Mouse (Mus musculus) liver, embryonic 14.5 days (tissue): ENCODE data around the gene Sh2d1a. TPM values are rescaled to one million over a fixed set of nuclear protein-coding genes. Genes with fewer than 3 reads are reported as not detected.

Source experiments
- ATAC-seq: fragments of 200-750 bp; cut with Nextera tagmentation; 2 replicates; pipeline ENCODE4 v1.8.0; 2017; ENCODE audit warnings: moderate number of reproducible peaks, mild to moderate bottlenecking, moderate library complexity; ENCODE audit not compliant: insufficient read depth
- DNase-seq, 3 experiments: peaks; one replicate each; pipeline ENCODE4 v3.0.0-alpha.2; 2012 to 2013; ENCODE audit warnings: low read depth in 3 of 3, low spot score in 3 of 3
- H3K27ac ChIP-seq: fragments of 300-500 bp; sonication (generic); 2 replicates; pipeline ENCODE4 v1.5.1; 2014; ENCODE audit warnings: moderate library complexity, mild to moderate bottlenecking, control low read depth, inconsistent platforms
- H3K27me3 ChIP-seq: fragments of 300-500 bp; sonication (generic); 2 replicates; pipeline ENCODE4 v1.6.1; 2014; ENCODE audit warnings: mild to moderate bottlenecking, low read length, moderate library complexity; ENCODE audit not compliant: control insufficient read depth, insufficient read depth
- H3K36me3 ChIP-seq: fragments of 300-500 bp; sonication (generic); replicated peaks from 2 replicates; pipeline ENCODE4 v1.6.1; 2014; ENCODE audit warnings: low read depth; ENCODE audit not compliant: control insufficient read depth, insufficient read depth
- H3K4me1 ChIP-seq, 2 experiments: fragments of 200-500 bp in 1 of 2; fragments of 300-500 bp in 1 of 2; sonication (generic) in 1 of 2; replicated peaks; 2 replicates each; pipeline ENCODE4 v1.6.1; 2012 to 2014; ENCODE audit warnings: antibody characterized with exemption in 1 of 2, inconsistent platforms in 1 of 2, low read length in 1 of 2; ENCODE audit not compliant: control insufficient read depth in 2 of 2, insufficient read depth in 2 of 2
- H3K4me2 ChIP-seq: fragments of 300-500 bp; sonication (generic); 2 replicates; pipeline ENCODE4 v1.6.1; 2014; ENCODE audit warnings: low read depth, mild to moderate bottlenecking, control low read depth, moderate library complexity
- H3K4me3 ChIP-seq, 2 experiments: fragments of 200-500 bp in 1 of 2; fragments of 300-500 bp in 1 of 2; sonication (generic) in 1 of 2; 2 replicates each; pipeline ENCODE4 v1.5.1; 2012 to 2014; ENCODE audit warnings: low read depth in 2 of 2, low read length in 2 of 2, mild to moderate bottlenecking in 2 of 2, control low read depth in 1 of 2, inconsistent platforms in 1 of 2, moderate library complexity in 1 of 2; ENCODE audit not compliant: insufficient read depth in 1 of 2
- H3K9ac ChIP-seq: fragments of 300-500 bp; sonication (generic); replicated peaks from 2 replicates; pipeline ENCODE4 v1.6.1; 2014; ENCODE audit warnings: mild to moderate bottlenecking, control low read depth, moderate library complexity
- H3K9me3 ChIP-seq: fragments of 300-500 bp; sonication (generic); 2 replicates; pipeline ENCODE4 v1.6.1; 2016; ENCODE audit warnings: low read length, mixed read lengths; ENCODE audit not compliant: control insufficient read depth
- CTCF ChIP-seq: IDR thresholded peaks from 2 replicates; pipeline ENCODE4 v1.5.1; 2016; ENCODE audit warnings: antibody characterized with exemption, low read depth, control low read depth
- EP300 ChIP-seq: IDR thresholded peaks from 2 replicates; pipeline ENCODE4 v1.6.1; 2016; ENCODE audit warnings: antibody characterized with exemption, low read depth
- WGBS: fragments of 180-500 bp; shearing (Covaris S2); extraction: QIAGEN DNeasy Blood & Tissue Kit; methylation state at CpG from one replicate; pipeline ENCODE4 v1.1.7; 2014; ENCODE audit not compliant: insufficient replicate concordance; 5-methylcytosine and 5-hydroxymethylcytosine counted together
- polyA plus RNA-seq, 2 experiments: library from polyadenylated mRNA; depleted of rRNA in 1 of 2; stranded (reverse) in 1 of 2; unstranded in 1 of 2; fragments of >200 nt; fragmentation: Nextera tagmentation in 1 of 2; extraction: Ambion mirVana in 1 of 2; gene quantifications; 2 replicates each; pipeline versions ENCODE4 v1.2.1 to v1.2.3; 2012 to 2014

The Sh2d1a gene
- polyA plus RNA-seq, 2 experiments, result not detected

- Histone ChIP-seq H3K36me3 (no peaks in the 10 kb centered on the region), H3K4me1 (no peaks in the 10 kb centered on the region), H3K9ac (no peak overlapping the region), H3K27ac (no peak overlapping the region), H3K9me3 (no peaks in the 10 kb centered on the region), H3K27me3 (no peaks in the 10 kb centered on the region), H3K4me3 (no peak overlapping the region), H3K4me2 (no peak overlapping the region)
- TF ChIP-seq CTCF (no peak), EP300 (no peak)
- ATAC-seq, result no peak
- DNase-seq, result no peak
Measured at GRCm38 (mm10) chrX:42500538-42500937, 1.7 kb upstream of the Sh2d1a start.

- WGBS, result 56% methylated on average over 2 of the region's 2 CpGs
Measured at GRCm38 (mm10) chrX:42511105-42511504, 8.9 kb downstream of the Sh2d1a start.

GRCm38 (mm10) chrX:42512567-42512966, 10.3 kb downstream of the Sh2d1a start:
- TF ChIP-seq CTCF, result peak; percentile 34; the same call in 1 of the 2 replicates
- TF ChIP-seq EP300, result no peak
- DNase-seq (no peak), ATAC-seq (no peak)
- H3K36me3 ChIP-seq, result no peaks in the 10 kb centered on the region
- H3K27me3 ChIP-seq, result no peaks in the 10 kb centered on the region
- H3K27ac ChIP-seq, result no peak overlapping the region
- no peak overlapping the region for H3K4me2 ChIP-seq
- H3K9ac ChIP-seq, result no peak overlapping the region
- H3K4me1 ChIP-seq, result no peaks in the 10 kb centered on the region
- H3K9me3 ChIP-seq, result no peaks in the 10 kb centered on the region
- H3K4me3 ChIP-seq, result no peak overlapping the region

More at GRCm38 (mm10) chrX:42511105-42511504, 8.9 kb downstream of the Sh2d1a start:
- no peak overlapping the region for H3K4me2 ChIP-seq
- no peak for TF ChIP-seq EP300
- no peak for TF ChIP-seq CTCF
- DNase-seq (no peak), ATAC-seq (no peak)
- no peak overlapping the region for H3K4me3 ChIP-seq
- no peaks in the 10 kb centered on the region for H3K4me1 ChIP-seq
- no peaks in the 10 kb centered on the region for H3K27me3 ChIP-seq
- H3K36me3 ChIP-seq, result no peaks in the 10 kb centered on the region
- no peak overlapping the region for H3K27ac ChIP-seq
- no peak overlapping the region for H3K9ac ChIP-seq
- H3K9me3 ChIP-seq, result no peaks in the 10 kb centered on the region

DNA sequence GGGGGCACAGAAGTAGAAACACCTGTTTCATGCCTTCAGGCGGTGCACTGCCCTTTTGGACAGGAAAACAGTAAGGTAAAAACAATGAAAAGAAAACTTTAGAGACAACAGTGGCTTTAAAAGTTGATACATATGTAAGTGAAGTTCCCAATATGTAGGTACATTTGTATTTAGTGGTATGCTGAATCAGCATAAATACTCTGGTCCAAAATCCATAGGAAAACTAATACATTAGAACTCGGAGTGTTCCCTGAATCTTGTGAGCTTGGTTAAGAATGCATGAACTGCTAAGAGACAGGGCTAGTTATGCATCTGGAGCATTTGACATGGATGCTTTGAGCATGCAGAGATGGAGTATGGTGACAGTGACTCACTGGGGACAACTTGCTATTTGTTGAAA, 20.6 kb downstream of the Sh2d1a start:
- WGBS, result 69% methylated on average over 2 of the region's 2 CpGs
- no peak overlapping the region for H3K9ac ChIP-seq
- no peak overlapping the region for H3K27ac ChIP-seq
- no peak overlapping the region for H3K4me3 ChIP-seq
- ATAC-seq (no peak), DNase-seq (no peak)
- H3K27me3 ChIP-seq, result no peaks in the 10 kb centered on the region
- no peaks in the 10 kb centered on the region for H3K36me3 ChIP-seq
- TF ChIP-seq EP300 (no peak), CTCF (no peak)
- H3K9me3 ChIP-seq, result no peaks in the 10 kb centered on the region
- no peak overlapping the region for H3K4me2 ChIP-seq
- no peaks in the 10 kb centered on the region for H3K4me1 ChIP-seq

DNA sequence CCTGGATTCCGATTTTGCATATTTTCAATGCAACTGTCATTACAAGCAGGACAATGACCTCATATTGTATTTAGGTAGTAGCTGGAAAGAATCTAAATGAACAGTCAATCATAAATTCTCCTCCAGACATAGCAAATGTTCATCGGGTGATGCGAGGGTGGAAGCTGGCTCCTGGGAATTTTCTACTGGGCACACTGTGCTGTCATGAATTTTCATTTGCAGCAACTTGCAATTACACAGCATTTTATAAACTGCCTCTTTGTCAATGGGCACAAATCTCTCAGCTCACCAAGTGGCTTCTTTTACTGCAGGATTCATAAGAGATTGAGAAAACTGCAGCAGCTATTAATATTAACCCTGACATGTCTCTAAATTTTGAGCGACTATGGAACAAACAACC, 28.4 kb downstream of the Sh2d1a start:
- no peak for DNase-seq
- no peak for TF ChIP-seq CTCF
- no peak for TF ChIP-seq EP300
- Histone ChIP-seq H3K36me3 (no peaks in the 10 kb centered on the region), H3K4me1 (no peaks in the 10 kb centered on the region), H3K27me3 (no peaks in the 10 kb centered on the region), H3K9ac (no peak overlapping the region), H3K9me3 (no peaks in the 10 kb centered on the region), H3K4me2 (no peak overlapping the region), H3K4me3 (no peak overlapping the region), H3K27ac (no peak overlapping the region)
- ATAC-seq, result no peak
- WGBS, result 59% methylated on average over 4 of the region's 4 CpGs
